Mouse (Mus musculus): ENCODE data around the gene Tent2. TPM values are rescaled to one million over a fixed set of nuclear protein-coding genes. Genes with fewer than 3 reads are reported as not detected.

Gene Tent2
- polyA plus RNA-seq, 1 experiment = 34.5 TPM

- peak; percentile 64 to 87 for DNase-seq (ENCODE audit: extremely low spot score in 1 of 2, low spot score in 1 of 2)
Measured at GRCm38 (mm10) chr13:93144336-93145167, 47.6 kb downstream of the Tent2 start, which contains the start of gene Cmya5. TSS of gene Cmya5 (minus strand) at chr13:93144724.

GRCm38 (mm10) chr13:93143819-93144283 lies 48.3 kb downstream of the Tent2 start:
- DNase-seq (ENCODE audit: extremely low spot score in 1 of 2, low spot score in 1 of 2) = peak in 1 of 2 experiments; percentile 40

GRCm38 (mm10) chr13:93141184-93141583 lies 51.0 kb downstream of the Tent2 start:
- no peak for DNase-seq (ENCODE audit: extremely low spot score in 1 of 2, low spot score in 1 of 2)

- no peak for DNase-seq (ENCODE audit: extremely low spot score in 1 of 2, low spot score in 1 of 2)
Measured at GRCm38 (mm10) chr13:93138059-93138458, 54.1 kb downstream of the Tent2 start.

- no peak for DNase-seq (ENCODE audit: extremely low spot score in 1 of 2, low spot score in 1 of 2)
Measured at GRCm38 (mm10) chr13:93137098-93137497, 55.1 kb downstream of the Tent2 start.

- DNase-seq (ENCODE audit: extremely low spot score in 1 of 2, low spot score in 1 of 2) = no peak
Measured at GRCm38 (mm10) chr13:93136251-93136650, 55.9 kb downstream of the Tent2 start.

GRCm38 (mm10) chr13:93135501-93135900 lies 56.7 kb downstream of the Tent2 start:
- no peak for DNase-seq (ENCODE audit: extremely low spot score in 1 of 2, low spot score in 1 of 2)

GRCm38 (mm10) chr13:93130674-93131073 lies 61.5 kb downstream of the Tent2 start:
- no peak for DNase-seq (ENCODE audit: extremely low spot score in 1 of 2, low spot score in 1 of 2)

GRCm38 (mm10) chr13:93128961-93129360 lies 63.2 kb downstream of the Tent2 start:
- no peak for DNase-seq (ENCODE audit: extremely low spot score in 1 of 2, low spot score in 1 of 2)

- DNase-seq (ENCODE audit: extremely low spot score in 1 of 2, low spot score in 1 of 2) = no peak
Measured at GRCm38 (mm10) chr13:93128111-93128860, 63.9 kb downstream of the Tent2 start.

- no peak for DNase-seq (ENCODE audit: extremely low spot score in 1 of 2, low spot score in 1 of 2)
Measured at GRCm38 (mm10) chr13:93122321-93122720, 69.9 kb downstream of the Tent2 start.

GRCm38 (mm10) chr13:93117241-93117640 lies 74.9 kb downstream of the Tent2 start:
- no peak for DNase-seq (ENCODE audit: extremely low spot score in 1 of 2, low spot score in 1 of 2)

- DNase-seq (ENCODE audit: extremely low spot score in 1 of 2, low spot score in 1 of 2) = no peak
Measured at GRCm38 (mm10) chr13:93102340-93103090, 89.7 kb downstream of the Tent2 start.

- no peak for DNase-seq (ENCODE audit: extremely low spot score in 1 of 2, low spot score in 1 of 2)
Measured at GRCm38 (mm10) chr13:93098596-93098995, 93.6 kb downstream of the Tent2 start.

GRCm38 (mm10) chr13:93096643-93097042 lies 95.5 kb downstream of the Tent2 start:
- DNase-seq (ENCODE audit: extremely low spot score in 1 of 2, low spot score in 1 of 2) = no peak

Other genes with a start within 250 kb of the Tent2 start
- 1.2 and 1.3 TPM in 2 replicates for gene Cmya5, start 47.7 kb downstream of the Tent2 start, polyA plus RNA-seq (2012; rRNA removed)
- gene Homer1, start 107.2 kb upstream of the Tent2 start, polyA plus RNA-seq (2012; rRNA removed) = 48.5 and 58.2 TPM in 2 replicates

Data from frontal cortex, adult 2 months (tissue).